Mouse (Mus musculus): ENCODE measurements around the gene Prom1. TPM values are rescaled to one million over a fixed set of nuclear protein-coding genes. Genes with fewer than 3 reads are reported as not detected.

Gene Prom1
- polyA plus RNA-seq, 1 experiment from 2014 or later: 138 TPM

- H3K27ac ChIP-seq (ENCODE audit: low read depth, low read length): no peak overlapping the region
- ATAC-seq (replicated peaks; ENCODE audit: low FRiP score): no peak
- H3K27me3 ChIP-seq (ENCODE audit: control insufficient read depth, insufficient read depth, low read length): no peaks in the 10 kb centered on the region
- WGBS: 94% methylated on average over 8 of the region's 8 CpGs
- no peaks in the 10 kb centered on the region for H3K4me1 ChIP-seq (replicated peaks; ENCODE audit: control insufficient read depth, insufficient read depth, low read length)
- H3K36me3 ChIP-seq (ENCODE audit: control insufficient read depth, insufficient read depth, low read length): peaks cover 2% of the 10 kb centered on the region; the same call in 1 of the 2 replicates
- H3K4me2 ChIP-seq (ENCODE audit: low read depth, low read length, severe bottlenecking): no peak overlapping the region
- no peak overlapping the region for H3K9ac ChIP-seq (ENCODE audit: low read length)
- no peaks in the 10 kb centered on the region for H3K9me3 ChIP-seq (ENCODE audit: control insufficient read depth, low read length)
- H3K4me3 ChIP-seq (ENCODE audit: low read depth, low read length): no peak overlapping the region
- no peak for DNase-seq (ENCODE audit: low spot score)
Observed at GRCm38 (mm10) chr5:43997626-43998025, 104.2 kb downstream of the Prom1 start.

- ATAC-seq (replicated peaks; ENCODE audit: low FRiP score): no peak
- no peak overlapping the region for H3K4me3 ChIP-seq (ENCODE audit: low read depth, low read length)
- H3K27me3 ChIP-seq (ENCODE audit: control insufficient read depth, insufficient read depth, low read length): no peaks in the 10 kb centered on the region
- no peak overlapping the region for H3K27ac ChIP-seq (ENCODE audit: low read depth, low read length)
- H3K4me1 ChIP-seq (replicated peaks; ENCODE audit: control insufficient read depth, insufficient read depth, low read length): no peaks in the 10 kb centered on the region
- no peak overlapping the region for H3K4me2 ChIP-seq (ENCODE audit: low read depth, low read length, severe bottlenecking)
- H3K9ac ChIP-seq (ENCODE audit: low read length): no peak overlapping the region
- H3K9me3 ChIP-seq (ENCODE audit: control insufficient read depth, low read length): no peaks in the 10 kb centered on the region
- DNase-seq (ENCODE audit: low spot score): no peak
- 88% methylated on average over 4 of the region's 4 CpGs for WGBS
- H3K36me3 ChIP-seq (ENCODE audit: control insufficient read depth, insufficient read depth, low read length): peaks cover under 1% of the 10 kb centered on the region; the same call in 1 of the 2 replicates
Observed at GRCm38 (mm10) chr5:43996162-43996561, 105.7 kb downstream of the Prom1 start.

GRCm38 (mm10) chr5:43994981-43995380 is 106.9 kb downstream of the Prom1 start:
- H3K4me3 ChIP-seq (ENCODE audit: low read depth, low read length): no peak overlapping the region
- no peaks in the 10 kb centered on the region for H3K4me1 ChIP-seq (replicated peaks; ENCODE audit: control insufficient read depth, insufficient read depth, low read length)
- H3K9ac ChIP-seq (ENCODE audit: low read length): no peak overlapping the region
- no peak overlapping the region for H3K27ac ChIP-seq (ENCODE audit: low read depth, low read length)
- H3K9me3 ChIP-seq (ENCODE audit: control insufficient read depth, low read length): no peaks in the 10 kb centered on the region
- DNase-seq (ENCODE audit: low spot score) (no peak), ATAC-seq (replicated peaks; ENCODE audit: low FRiP score) (no peak)
- no peaks in the 10 kb centered on the region for H3K27me3 ChIP-seq (ENCODE audit: control insufficient read depth, insufficient read depth, low read length)
- H3K4me2 ChIP-seq (ENCODE audit: low read depth, low read length, severe bottlenecking): no peak overlapping the region
- WGBS: 88% methylated on average over 2 of the region's 2 CpGs
- no peaks in the 10 kb centered on the region; the same call in 1 of the 2 replicates for H3K36me3 ChIP-seq (ENCODE audit: control insufficient read depth, insufficient read depth, low read length)

GRCm38 (mm10) chr5:43990316-43990715 is 111.5 kb downstream of the Prom1 start:
- no peak overlapping the region for H3K4me3 ChIP-seq (ENCODE audit: low read depth, low read length)
- H3K4me1 ChIP-seq (replicated peaks; ENCODE audit: control insufficient read depth, insufficient read depth, low read length): no peaks in the 10 kb centered on the region
- no peaks in the 10 kb centered on the region for H3K36me3 ChIP-seq (ENCODE audit: control insufficient read depth, insufficient read depth, low read length)
- DNase-seq (ENCODE audit: low spot score): peak; percentile 76
- H3K27ac ChIP-seq (ENCODE audit: low read depth, low read length): no peak overlapping the region
- H3K27me3 ChIP-seq (ENCODE audit: control insufficient read depth, insufficient read depth, low read length): no peaks in the 10 kb centered on the region
- no peaks in the 10 kb centered on the region for H3K9me3 ChIP-seq (ENCODE audit: control insufficient read depth, low read length)
- H3K9ac ChIP-seq (ENCODE audit: low read length): no peak overlapping the region
- no peak overlapping the region for H3K4me2 ChIP-seq (ENCODE audit: low read depth, low read length, severe bottlenecking)
- 0 out of 2 replicates have a peak, but pooled peaks have one; percentile 42 for ATAC-seq (replicated peaks; ENCODE audit: low FRiP score)
- 54% methylated on average over 6 of the region's 6 CpGs for WGBS

GRCm38 (mm10) chr5:43989017-43989416 is 112.8 kb downstream of the Prom1 start:
- Histone ChIP-seq H3K27me3 (ENCODE audit: control insufficient read depth, insufficient read depth, low read length) (no peaks in the 10 kb centered on the region), H3K4me3 (ENCODE audit: low read depth, low read length) (no peak overlapping the region), H3K9ac (ENCODE audit: low read length) (no peak overlapping the region), H3K9me3 (ENCODE audit: control insufficient read depth, low read length) (no peaks in the 10 kb centered on the region), H3K36me3 (ENCODE audit: control insufficient read depth, insufficient read depth, low read length) (no peaks in the 10 kb centered on the region), H3K4me1 (replicated peaks; ENCODE audit: control insufficient read depth, insufficient read depth, low read length) (no peaks in the 10 kb centered on the region), H3K4me2 (ENCODE audit: low read depth, low read length, severe bottlenecking) (no peak overlapping the region), H3K27ac (ENCODE audit: low read depth, low read length) (no peak overlapping the region)
- WGBS: 79% methylated on average over 5 of the region's 5 CpGs
- ATAC-seq (replicated peaks; ENCODE audit: low FRiP score) (no peak), DNase-seq (ENCODE audit: low spot score) (no peak)

- Histone ChIP-seq H3K9ac (ENCODE audit: low read length) (no peak overlapping the region), H3K9me3 (ENCODE audit: control insufficient read depth, low read length) (no peaks in the 10 kb centered on the region), H3K4me3 (ENCODE audit: low read depth, low read length) (no peak overlapping the region), H3K4me1 (replicated peaks; ENCODE audit: control insufficient read depth, insufficient read depth, low read length) (peaks cover 2% of the 10 kb centered on the region; the same call in 1 of the 2 replicates), H3K27ac (ENCODE audit: low read depth, low read length) (no peak overlapping the region), H3K4me2 (ENCODE audit: low read depth, low read length, severe bottlenecking) (no peak overlapping the region), H3K27me3 (ENCODE audit: control insufficient read depth, insufficient read depth, low read length) (no peaks in the 10 kb centered on the region), H3K36me3 (ENCODE audit: control insufficient read depth, insufficient read depth, low read length) (no peaks in the 10 kb centered on the region)
- DNase-seq (ENCODE audit: low spot score): no peak
- ATAC-seq (replicated peaks; ENCODE audit: low FRiP score): no peak
Observed at GRCm38 (mm10) chr5:43986212-43986611, 115.6 kb downstream of the Prom1 start.

GRCm38 (mm10) chr5:43982896-43983295 is 118.9 kb downstream of the Prom1 start:
- 41% methylated on average over 1 of the region's 1 CpGs for WGBS
- ATAC-seq (replicated peaks; ENCODE audit: low FRiP score): no peak

GRCm38 (mm10) chr5:43981620-43982019 is 120.2 kb downstream of the Prom1 start, which contains the start of gene Fgfbp1:
TSS of gene Fgfbp1 (minus strand) at chr5:43981779.
- WGBS: 57% methylated on average over 4 of the region's 4 CpGs
- no peaks in the 10 kb centered on the region for H3K9me3 ChIP-seq (ENCODE audit: control insufficient read depth, low read length)
- no peaks in the 10 kb centered on the region for H3K36me3 ChIP-seq (ENCODE audit: control insufficient read depth, insufficient read depth, low read length)
- H3K4me2 ChIP-seq (ENCODE audit: low read depth, low read length, severe bottlenecking): no peak within 1 kb of the TSS
- ATAC-seq (replicated peaks; ENCODE audit: low FRiP score) (no peak), DNase-seq (ENCODE audit: low spot score) (no peak)
- no peak within 1 kb of the TSS for H3K27ac ChIP-seq (ENCODE audit: low read depth, low read length)
- H3K9ac ChIP-seq (ENCODE audit: low read length): no peak within 1 kb of the TSS
- no peak within 1 kb of the TSS for H3K4me3 ChIP-seq (ENCODE audit: low read depth, low read length)
- H3K27me3 ChIP-seq (ENCODE audit: control insufficient read depth, insufficient read depth, low read length): no peaks in the 10 kb centered on the region
- H3K4me1 ChIP-seq (replicated peaks; ENCODE audit: control insufficient read depth, insufficient read depth, low read length): peaks cover 2% of the 10 kb centered on the region; the same call in 1 of the 2 replicates

More at GRCm38 (mm10) chr5:43982896-43983295, 118.9 kb downstream of the Prom1 start:
- no peak overlapping the region for H3K27ac ChIP-seq (ENCODE audit: low read depth, low read length)
- no peaks in the 10 kb centered on the region for H3K9me3 ChIP-seq (ENCODE audit: control insufficient read depth, low read length)
- H3K4me1 ChIP-seq (replicated peaks; ENCODE audit: control insufficient read depth, insufficient read depth, low read length): peaks cover 2% of the 10 kb centered on the region; the same call in 1 of the 2 replicates
- no peak overlapping the region for H3K4me2 ChIP-seq (ENCODE audit: low read depth, low read length, severe bottlenecking)
- no peak overlapping the region for H3K9ac ChIP-seq (ENCODE audit: low read length)
- DNase-seq (ENCODE audit: low spot score): no peak
- no peak overlapping the region for H3K4me3 ChIP-seq (ENCODE audit: low read depth, low read length)
- no peaks in the 10 kb centered on the region for H3K36me3 ChIP-seq (ENCODE audit: control insufficient read depth, insufficient read depth, low read length)
- H3K27me3 ChIP-seq (ENCODE audit: control insufficient read depth, insufficient read depth, low read length): no peaks in the 10 kb centered on the region

- Histone ChIP-seq H3K9ac (ENCODE audit: low read length) (no peak overlapping the region), H3K4me3 (ENCODE audit: low read depth, low read length) (no peak overlapping the region), H3K36me3 (ENCODE audit: control insufficient read depth, insufficient read depth, low read length) (no peaks in the 10 kb centered on the region), H3K4me1 (replicated peaks; ENCODE audit: control insufficient read depth, insufficient read depth, low read length) (peaks cover 2% of the 10 kb centered on the region; the same call in 1 of the 2 replicates), H3K4me2 (ENCODE audit: low read depth, low read length, severe bottlenecking) (no peak overlapping the region), H3K9me3 (ENCODE audit: control insufficient read depth, low read length) (no peaks in the 10 kb centered on the region), H3K27ac (ENCODE audit: low read depth, low read length) (no peak overlapping the region), H3K27me3 (ENCODE audit: control insufficient read depth, insufficient read depth, low read length) (no peaks in the 10 kb centered on the region)
- ATAC-seq (replicated peaks; ENCODE audit: low FRiP score) (no peak), DNase-seq (ENCODE audit: low spot score) (no peak)
- WGBS: 79% methylated on average over 2 of the region's 2 CpGs
Observed at GRCm38 (mm10) chr5:43980397-43980796, 121.4 kb downstream of the Prom1 start.
